Mouse (Mus musculus) liver, adult 2 months (tissue): ENCODE results near the gene S100a3.

ENCODE experiments used
- CTCF ChIP-seq: fragments of 200-500 bp; IDR thresholded peaks from 2 replicates; pipeline ENCODE4 v1.5.1; 2011; ENCODE audit warnings: low read depth, low read length, control low read depth
- POLR2A ChIP-seq: fragments of 200-500 bp; IDR thresholded peaks from 2 replicates; pipeline ENCODE4 v1.6.1; 2011; ENCODE audit warnings: low read length, control low read depth; ENCODE audit not compliant: insufficient read depth; ENCODE audit errors: extremely low read depth

DNA sequence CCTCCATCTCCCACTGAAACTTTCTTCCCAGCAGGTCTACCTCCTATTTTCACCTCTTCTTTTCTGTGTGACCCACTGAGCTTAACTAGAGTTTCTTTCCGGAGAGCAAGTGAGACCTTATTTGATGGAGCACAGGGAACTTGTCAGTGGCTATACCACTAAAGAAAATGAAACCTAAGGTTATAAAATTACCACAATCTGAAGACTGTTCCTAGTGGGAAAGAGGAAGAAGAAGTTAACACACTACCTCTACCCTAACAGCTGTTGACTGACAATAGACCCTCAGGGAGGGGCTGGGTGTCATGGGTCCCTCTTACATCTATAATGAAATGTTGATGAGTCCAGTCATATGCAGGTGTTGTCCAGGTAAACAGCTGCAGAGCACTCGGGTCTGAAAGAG, 71.6 kb downstream of the S100a3 start:
- TF ChIP-seq POLR2A, result no peak
- TF ChIP-seq CTCF, result no peak
